Mouse (Mus musculus) testis, adult 2 months (tissue): ENCODE measurements at regions not wholly inside any gene's neighbourhood (a gene's known extent, or its start where the extent isn't known, plus 50 kb on each side); places are given as distances from the start of the nearest gene placed in this dataset.

Experiments used
- CTCF ChIP-seq: fragments of 200-500 bp; IDR thresholded peaks from 2 replicates; pipeline ENCODE4 v1.5.1; 2012; ENCODE audit warnings: low read depth, mild to moderate bottlenecking, inconsistent platforms, low read length, moderate library complexity; ENCODE audit not compliant: control insufficient read depth, insufficient read depth, insufficient replicate concordance
- POLR2A ChIP-seq: fragments of 200-500 bp; IDR thresholded peaks from 2 replicates; pipeline ENCODE4 v1.6.1; 2012; ENCODE audit warnings: low read depth, mild to moderate bottlenecking, inconsistent platforms, low read length, moderate library complexity; ENCODE audit not compliant: control insufficient read depth

- no peak for TF ChIP-seq POLR2A
- no peak for TF ChIP-seq CTCF
Observed at GRCm38 (mm10) chr10:111771010-111771409, 201.5 kb upstream of the Krr1 start.
